Mouse (Mus musculus): ENCODE measurements around the gene Ccdc183. TPM values are rescaled to one million over a fixed set of nuclear protein-coding genes. Genes with fewer than 3 reads are reported as not detected.

The Ccdc183 gene
- total RNA-seq, 1 experiment from 2014 or later = not detected

DNA sequence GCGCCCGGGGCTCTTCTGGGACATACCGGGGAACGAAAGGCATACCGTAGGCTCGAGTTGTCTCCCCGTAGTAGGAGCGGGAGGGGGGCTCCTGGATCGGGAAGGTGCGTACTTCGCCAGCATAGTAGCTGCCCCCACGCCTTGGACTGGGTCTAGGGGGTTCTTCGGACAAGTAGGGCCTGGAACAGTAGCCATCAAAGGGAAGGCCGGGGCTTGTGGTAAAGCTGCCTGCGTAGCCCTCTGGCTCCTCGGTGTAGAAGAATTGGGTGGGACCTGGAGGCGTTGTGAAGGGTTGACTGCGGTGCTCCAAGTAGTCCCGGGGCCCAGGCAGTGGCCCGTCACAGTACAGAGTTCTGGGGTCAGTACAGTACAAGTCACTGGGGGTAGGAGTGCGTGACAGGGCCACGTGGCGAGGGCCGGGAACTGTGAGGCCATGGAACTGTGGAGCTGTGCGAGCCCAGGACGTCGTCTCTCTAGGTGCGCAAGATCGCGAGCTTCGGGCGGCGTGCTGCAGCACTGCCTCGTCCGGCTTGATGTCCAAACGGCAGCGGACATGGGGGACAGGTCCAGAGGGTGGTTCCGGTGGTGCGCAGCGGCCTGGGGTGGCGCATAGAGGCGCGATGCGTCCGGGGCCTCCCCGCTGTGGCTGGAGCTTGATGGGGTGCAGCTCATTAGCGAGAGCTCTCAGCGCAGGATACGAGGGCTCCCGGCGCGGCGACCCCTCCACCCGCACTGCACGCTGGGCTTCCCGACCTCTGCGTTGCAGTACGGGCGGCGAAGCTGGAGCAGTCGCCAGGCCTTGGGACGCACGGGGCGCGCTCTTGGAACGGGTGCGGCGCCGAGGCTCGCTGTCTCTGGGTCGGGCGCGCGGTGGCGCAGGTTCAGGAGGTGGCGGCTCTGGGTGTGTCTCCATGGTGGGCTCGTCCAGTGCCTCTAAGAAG lies 38.4 kb downstream of the Ccdc183 start:
- ATAC-seq (replicated peaks; ENCODE audit: low read depth, poor library complexity, severe bottlenecking) = no peak

- ATAC-seq (replicated peaks; ENCODE audit: low read depth, poor library complexity, severe bottlenecking) = no peak
Measured at GRCm38 (mm10) chr2:25577951-25578795, 39.3 kb downstream of the Ccdc183 start.

DNA sequence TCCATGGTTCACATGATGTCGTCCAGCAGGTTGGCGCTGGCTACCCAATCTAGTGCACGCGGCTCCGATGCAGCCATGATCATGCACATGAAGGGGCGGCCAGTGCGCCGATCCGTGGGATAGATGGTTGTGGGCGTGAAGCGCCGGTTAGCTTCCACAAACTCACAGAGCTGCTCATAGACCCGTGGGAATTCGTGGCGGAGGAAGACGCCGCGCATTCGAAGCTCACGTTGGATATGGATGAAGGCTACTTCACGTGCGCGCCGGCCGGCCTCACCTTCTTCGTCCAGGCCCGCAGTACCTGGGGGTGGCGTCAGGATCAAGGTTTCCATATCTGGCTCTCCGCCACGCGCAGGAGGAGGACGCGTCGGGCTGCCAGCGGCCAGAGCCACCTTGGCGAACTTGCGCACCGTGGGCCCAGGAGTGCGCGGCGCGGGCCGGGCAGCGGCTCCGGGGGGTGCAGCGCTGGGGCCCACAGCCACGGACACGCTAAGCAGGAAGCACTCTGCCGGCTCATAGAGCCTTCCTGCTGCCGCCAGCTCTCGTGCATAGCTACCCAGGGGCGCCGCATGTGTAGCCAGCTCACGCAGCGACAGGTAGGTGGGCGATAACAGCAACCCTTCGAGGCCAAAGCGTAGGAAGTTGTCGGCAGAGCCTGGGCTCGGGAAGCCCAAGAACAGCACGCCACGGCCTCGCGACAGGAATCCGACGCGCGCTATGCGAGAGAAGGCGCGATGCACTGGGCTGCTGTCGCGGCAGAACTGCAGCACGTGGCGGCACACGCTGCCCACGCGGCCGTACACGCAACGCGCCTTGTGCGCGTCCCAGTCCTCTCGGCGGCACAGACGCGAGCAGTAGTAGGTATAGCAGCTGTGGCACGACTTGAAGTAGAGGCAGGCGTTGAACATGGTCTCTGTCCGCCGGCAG lies 40.2 kb downstream of the Ccdc183 start:
- no peak for ATAC-seq (replicated peaks; ENCODE audit: low read depth, poor library complexity, severe bottlenecking)

DNA sequence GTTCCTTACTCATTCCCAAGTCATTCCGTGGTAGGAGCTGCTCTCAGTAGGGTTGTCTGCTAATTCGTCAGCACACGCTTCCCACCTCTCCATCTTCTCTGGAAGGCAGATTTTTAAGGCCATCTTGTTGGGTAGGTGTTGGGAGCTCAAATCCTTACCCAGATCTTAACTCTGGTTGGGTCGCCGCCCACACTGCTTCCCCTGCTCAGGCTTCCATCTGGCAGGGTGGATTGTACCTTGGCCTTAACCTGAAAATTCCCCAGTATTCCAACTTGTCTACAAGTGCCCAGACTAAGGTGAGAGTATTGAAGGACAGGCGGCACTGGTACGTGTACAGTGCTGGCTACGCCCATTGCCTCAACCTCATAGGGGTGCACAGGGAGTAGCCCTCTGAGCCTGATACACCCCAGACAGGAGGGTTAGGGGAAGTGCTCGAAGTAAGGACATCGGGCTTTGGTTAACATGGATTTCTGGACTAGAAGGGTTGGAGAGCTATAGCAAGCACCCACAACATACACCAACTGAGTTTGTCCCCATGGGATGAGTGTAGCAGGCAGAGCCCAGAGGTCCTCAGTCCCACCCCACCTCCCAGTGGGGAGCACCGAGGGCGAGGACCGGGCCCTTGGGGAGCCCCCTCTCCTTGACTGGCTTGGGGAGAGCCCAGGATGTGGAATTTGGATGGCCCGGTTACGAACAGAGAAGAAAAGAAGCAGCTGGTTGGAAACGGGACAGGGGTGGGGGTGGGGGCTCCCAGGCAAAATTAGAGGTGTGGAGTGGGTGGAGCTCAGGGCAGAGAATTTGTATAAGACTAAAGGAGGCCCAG lies 41.2 kb downstream of the Ccdc183 start:
- no peak for ATAC-seq (replicated peaks; ENCODE audit: low read depth, poor library complexity, severe bottlenecking)

DNA sequence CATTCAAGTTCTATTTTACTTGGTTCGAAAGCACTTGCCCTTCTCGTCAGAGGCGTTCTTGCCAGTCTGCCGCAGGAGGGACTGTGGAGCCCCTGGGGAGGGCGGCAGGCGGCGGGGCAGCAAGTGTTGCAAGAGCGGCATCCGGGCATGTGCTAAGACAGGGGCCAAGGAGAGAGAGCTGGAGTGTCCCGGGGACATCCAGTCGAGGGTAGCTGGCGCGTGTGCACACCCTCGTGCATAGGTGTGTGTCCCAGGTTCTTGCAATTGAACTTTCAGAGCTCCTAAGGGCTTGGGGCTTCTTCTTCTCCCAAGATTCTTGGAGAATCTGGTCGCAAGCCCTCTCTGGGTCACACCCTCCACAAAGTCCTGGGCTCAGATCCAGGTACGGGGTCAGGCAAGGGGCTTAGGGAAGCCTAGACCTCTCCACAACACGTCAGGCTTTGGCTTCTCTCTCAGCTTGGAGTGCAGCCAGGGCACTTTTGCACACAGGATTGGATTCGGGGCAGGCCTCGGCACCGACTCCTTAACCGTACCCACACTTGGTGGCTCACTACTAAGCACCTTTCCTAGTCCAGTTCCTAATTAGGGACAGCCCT lies 41.9 kb downstream of the Ccdc183 start:
- 0 out of 2 replicates have a peak, but pooled peaks have one; percentile 13 for ATAC-seq (replicated peaks; ENCODE audit: low read depth, poor library complexity, severe bottlenecking)

- peak; percentile 90 for ATAC-seq (replicated peaks; ENCODE audit: low read depth, poor library complexity, severe bottlenecking)
Measured at GRCm38 (mm10) chr2:25574579-25575431, 42.7 kb downstream of the Ccdc183 start, which contains the start of the genes Mamdc4 and Phpt1. TSS of gene Mamdc4 (minus strand) at chr2:25574845. TSS of gene Phpt1 (minus strand) at chr2:25575224.

DNA sequence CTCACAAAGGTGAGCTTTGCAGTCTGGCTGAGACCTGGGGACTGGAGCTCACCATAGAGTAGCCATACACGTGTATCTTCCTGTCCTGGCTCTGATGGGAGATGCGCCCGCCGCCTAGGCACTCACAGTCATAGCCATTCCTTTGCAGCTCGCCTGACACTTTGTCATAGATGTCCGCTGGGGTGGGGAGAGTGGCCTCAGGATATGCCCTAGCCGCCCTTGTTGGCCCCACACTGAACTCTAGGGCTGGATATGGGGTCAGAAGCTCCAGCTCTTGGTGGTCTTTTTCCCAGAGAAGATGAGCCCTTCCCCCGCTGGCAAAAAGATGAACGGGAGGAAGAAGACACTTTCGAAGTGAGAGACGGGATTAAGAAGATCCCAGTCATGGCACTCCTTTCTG lies 43.3 kb downstream of the Ccdc183 start:
- ATAC-seq (replicated peaks; ENCODE audit: low read depth, poor library complexity, severe bottlenecking) = no peak

DNA sequence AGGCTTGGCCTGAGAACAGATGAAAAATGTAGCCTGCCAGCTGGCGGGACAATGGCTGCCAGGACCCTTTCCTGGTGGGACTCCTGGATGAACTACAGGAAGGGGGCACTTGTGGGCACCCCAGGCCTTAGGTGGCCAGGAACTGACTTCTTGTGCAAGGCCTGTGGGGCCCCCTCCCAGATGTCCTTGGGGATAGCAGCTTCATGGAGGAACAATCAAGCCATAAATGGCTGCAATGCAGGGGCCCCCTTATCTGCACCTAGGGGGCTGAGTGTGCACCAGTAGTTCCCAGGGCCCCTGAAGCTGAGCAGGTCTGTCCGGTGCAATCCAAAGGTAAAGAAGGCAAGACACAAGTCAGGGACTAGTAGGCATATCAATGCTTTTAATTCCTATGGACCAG lies 44.4 kb downstream of the Ccdc183 start:
- ATAC-seq (replicated peaks; ENCODE audit: low read depth, poor library complexity, severe bottlenecking) = no peak

DNA sequence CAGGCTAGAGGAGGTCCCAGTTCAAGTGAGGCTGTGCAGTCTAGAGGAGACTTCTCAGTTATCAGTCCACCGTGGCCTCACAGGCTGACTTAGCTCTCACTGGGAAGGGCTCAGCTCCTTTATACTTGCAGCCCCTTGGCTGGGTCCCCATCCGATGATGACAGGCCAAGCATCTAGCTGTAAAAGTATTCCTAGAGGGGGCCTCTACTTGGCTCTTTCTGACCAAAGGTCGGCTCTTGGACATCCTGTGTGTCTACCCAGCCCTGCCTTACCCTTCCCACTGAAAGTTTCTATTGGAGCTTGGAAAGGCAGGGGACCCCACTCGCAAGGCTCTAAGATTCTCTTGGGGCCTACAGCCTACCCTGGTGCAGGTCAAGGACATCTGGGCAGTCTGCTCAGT lies 46.3 kb downstream of the Ccdc183 start:
- no peak for ATAC-seq (replicated peaks; ENCODE audit: low read depth, poor library complexity, severe bottlenecking)

DNA sequence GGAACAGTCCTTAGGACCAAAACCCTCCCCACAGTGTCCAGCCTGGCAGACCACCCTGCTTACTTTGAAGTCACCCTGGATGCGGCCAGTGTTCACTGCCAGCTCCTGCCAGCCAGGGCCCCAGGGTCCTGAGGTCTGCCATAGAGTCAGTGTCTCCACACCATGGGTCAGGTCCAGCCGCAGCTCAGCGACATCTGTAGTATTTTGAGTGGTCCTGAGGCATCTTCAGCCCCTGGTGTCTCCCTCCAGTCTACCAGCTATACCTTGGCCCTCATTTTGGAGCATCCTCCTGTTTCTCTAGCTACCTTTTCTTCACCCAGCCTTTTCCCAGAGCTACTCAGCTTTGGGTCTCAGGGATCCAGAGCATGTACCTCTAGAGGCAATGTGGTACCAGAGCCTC lies 48.2 kb downstream of the Ccdc183 start:
- no peak for ATAC-seq (replicated peaks; ENCODE audit: low read depth, poor library complexity, severe bottlenecking)

GRCm38 (mm10) chr2:25568473-25569019 lies 48.9 kb downstream of the Ccdc183 start:
- no peak for ATAC-seq (replicated peaks; ENCODE audit: low read depth, poor library complexity, severe bottlenecking)

DNA sequence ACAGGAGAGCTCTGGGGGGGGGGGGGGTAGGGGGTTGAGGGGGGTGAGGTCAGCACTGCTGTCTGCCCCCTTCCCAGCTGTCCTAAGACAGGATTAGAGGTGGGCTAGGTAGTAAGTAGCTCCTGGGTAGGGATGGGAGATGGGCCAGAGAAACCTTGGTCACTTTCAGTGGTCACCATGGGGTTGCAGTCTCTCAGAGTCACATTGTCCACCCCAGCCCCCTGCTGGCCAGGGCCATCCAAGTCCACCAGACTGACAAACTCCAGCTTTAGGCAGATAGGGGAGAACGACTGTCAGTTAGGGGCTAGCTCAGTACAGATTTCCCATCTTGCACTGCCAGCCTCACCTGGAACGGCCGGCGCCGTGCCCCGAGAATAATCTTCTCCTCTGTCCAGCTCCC lies 50.9 kb downstream of the Ccdc183 start:
- ATAC-seq (replicated peaks; ENCODE audit: low read depth, poor library complexity, severe bottlenecking) = no peak

GRCm38 (mm10) chr2:25565741-25566140 lies 51.7 kb downstream of the Ccdc183 start:
- no peak for ATAC-seq (replicated peaks; ENCODE audit: low read depth, poor library complexity, severe bottlenecking)

DNA sequence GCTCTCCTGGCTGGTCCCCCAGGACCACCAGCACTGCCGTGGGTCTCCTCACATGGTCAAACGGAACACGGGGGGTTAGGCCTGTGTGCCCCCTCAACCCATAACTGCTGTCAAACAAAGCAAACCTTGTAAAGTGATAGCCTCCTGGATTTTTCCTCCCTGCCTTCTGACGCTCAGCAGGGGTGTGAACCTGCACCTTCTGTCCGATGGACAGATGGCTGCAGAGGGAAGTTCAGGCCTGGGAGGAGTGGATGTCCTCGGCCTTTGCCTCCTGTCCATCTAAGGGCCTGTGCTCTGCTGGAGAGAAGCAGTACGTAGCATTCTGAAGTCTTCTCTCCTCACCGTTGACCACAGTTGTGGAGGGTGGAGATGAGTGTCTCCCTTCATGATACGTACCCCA lies 55.5 kb downstream of the Ccdc183 start:
- no peak for ATAC-seq (replicated peaks; ENCODE audit: low read depth, poor library complexity, severe bottlenecking)

DNA sequence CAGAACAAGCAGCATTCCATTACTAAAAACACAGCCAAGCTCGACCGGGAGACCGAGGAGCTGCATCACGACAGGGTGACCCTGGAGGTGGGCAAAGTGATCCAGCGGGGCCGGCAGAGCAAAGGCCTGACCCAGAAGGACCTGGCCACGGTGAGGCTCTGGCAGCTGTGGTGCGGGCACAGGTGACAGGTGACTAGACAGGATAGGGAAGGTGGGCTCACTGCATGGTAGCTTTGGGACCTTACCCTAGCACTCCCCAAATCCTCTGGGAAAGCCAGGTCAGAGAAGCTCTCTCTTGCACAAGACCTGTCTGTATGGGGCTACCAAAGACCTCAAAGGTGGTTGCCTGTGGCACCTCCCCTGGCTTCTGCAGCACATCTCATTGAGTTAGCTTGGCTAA lies 56.9 kb downstream of the Ccdc183 start:
- ATAC-seq (replicated peaks; ENCODE audit: low read depth, poor library complexity, severe bottlenecking) = no peak

DNA sequence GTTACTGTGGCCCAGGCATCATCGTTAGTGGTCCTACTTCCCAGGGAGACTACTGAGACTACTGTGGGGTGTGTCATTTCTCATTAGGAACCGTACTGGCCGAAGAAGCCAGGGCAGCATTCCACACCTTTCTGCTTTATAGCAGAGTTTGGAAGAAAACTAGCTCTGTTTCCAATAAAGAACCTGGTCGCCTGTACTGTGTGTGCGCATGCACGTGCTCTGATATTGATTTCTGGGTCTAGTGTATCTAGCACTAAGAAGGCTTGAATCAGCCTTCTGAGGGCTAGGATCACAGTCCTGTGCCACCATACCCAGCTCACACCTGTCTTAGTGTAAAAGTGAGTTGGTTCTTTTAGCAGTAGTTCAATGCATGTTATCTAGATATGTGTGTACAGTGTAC lies 58.7 kb downstream of the Ccdc183 start:
- ATAC-seq (replicated peaks; ENCODE audit: low read depth, poor library complexity, severe bottlenecking) = no peak

Data from common myeloid progenitor, adult 5-6 weeks (primary cell).